Mouse (Mus musculus) ES-E14 (cell line): ENCODE measurements around the gene Tead1.

ENCODE experiments used
- CHD2 ChIP-seq: IDR thresholded peaks from 2 replicates; pipeline ENCODE4 v1.6.1; 2014; ENCODE audit warnings: mild to moderate bottlenecking, low read depth, low read length, inconsistent platforms
- HCFC1 ChIP-seq: IDR thresholded peaks from 2 replicates; pipeline ENCODE4 v1.6.1; 2012; ENCODE audit warnings: low read length, inconsistent platforms, borderline replicate concordance; ENCODE audit not compliant: insufficient read depth
- MAFK ChIP-seq: IDR thresholded peaks from 2 replicates; pipeline ENCODE4 v1.6.1; 2014; ENCODE audit warnings: mild to moderate bottlenecking, low read depth, low read length, inconsistent platforms; ENCODE audit not compliant: insufficient read depth
- ZNF384 ChIP-seq: IDR thresholded peaks from 2 replicates; pipeline ENCODE4 v1.6.1; 2012; ENCODE audit warnings: low read depth, low read length, inconsistent platforms

- TF ChIP-seq HCFC1 (no peak), MAFK (no peak), ZNF384 (no peak), CHD2 (no peak)
These were observed 68.7 kb downstream of the Tead1 start for GRCm38 (mm10) chr7:112747836-112748235.
